8 mouse cellular contexts compared by ENCODE assay signal in genomic region chr3:41742278-41742934, GRCm38 (mm10). TPM values are rescaled to one million over a fixed set of nuclear protein-coding genes. Genes with fewer than 3 reads are reported as not detected.
DNase-seq lines count a peak whose midpoint lies in the region; ATAC-seq and TF ChIP-seq lines count a peak whose summit lies in the region.

Gene Sclt1, minus strand, starts transcription at chr3:41742514.
Gene D3Ertd751e, plus strand, starts transcription at chr3:41742611.

- TF ChIP-seq CTCF in liver, embryonic 14.5 days (IDR thresholded peaks at IDR 0.05; ENCODE audit: low read depth), result peak; percentile 34; the same call in 1 of the 2 replicates
- TF ChIP-seq CTCF in stomach, postnatal 0 days (IDR thresholded peaks at IDR 0.05; ENCODE audit: low read depth), result peak; percentile 11; the same call in 1 of the 2 replicates

- H3K9ac ChIP-seq in heart, embryonic 15.5 days, result peak within 1 kb of the TSS; percentile 91
- peak within 1 kb of the TSS; percentile 88 for H3K9ac ChIP-seq in liver, embryonic 14.5 days (replicated peaks)
- H3K9ac ChIP-seq in neural tube, embryonic 11.5 days (ENCODE audit: low read length), result peak within 1 kb of the TSS; percentile 92
- peak within 1 kb of the TSS; percentile 82 for H3K9ac ChIP-seq in stomach, postnatal 0 days (ENCODE audit: low read length)

- peak within 1 kb of the TSS; percentile 68 for H3K4me2 ChIP-seq in heart, embryonic 15.5 days
- H3K4me2 ChIP-seq in liver, embryonic 14.5 days (ENCODE audit: low read depth), result peak within 1 kb of the TSS; percentile 65
- H3K4me2 ChIP-seq in neural tube, embryonic 11.5 days (ENCODE audit: low read depth), result peak within 1 kb of the TSS; percentile 71
- H3K4me2 ChIP-seq in stomach, postnatal 0 days (replicated peaks; ENCODE audit: low read depth), result peak within 1 kb of the TSS; percentile 75

- ATAC-seq in heart, embryonic 15.5 days (replicated peaks; ENCODE audit: insufficient number of reproducible peaks, insufficient read depth, low FRiP score, low read depth), result peak; percentile 100
- peak; percentile 99 for ATAC-seq in liver, embryonic 14.5 days (ENCODE audit: insufficient read depth)
- ATAC-seq in neural tube, embryonic 11.5 days (ENCODE audit: insufficient read depth, low FRiP score, low TSS enrichment), result peak; percentile 99
- ATAC-seq in stomach, postnatal 0 days (ENCODE audit: low FRiP score, low TSS enrichment), result peak; percentile 100

- H3K36me3 ChIP-seq in forebrain, embryonic 10.5 days (replicated peaks), result peaks cover 9% of the 10 kb centered on the region
- H3K36me3 ChIP-seq in heart, embryonic 15.5 days, result no peaks in the 10 kb centered on the region
- no peaks in the 10 kb centered on the region for H3K36me3 ChIP-seq in liver, embryonic 14.5 days (replicated peaks; ENCODE audit: control insufficient read depth, insufficient read depth, low read depth)
- H3K36me3 ChIP-seq in neural tube, embryonic 11.5 days (ENCODE audit: control insufficient read depth, insufficient read depth, low read length), result no peaks in the 10 kb centered on the region
- no peaks in the 10 kb centered on the region for H3K36me3 ChIP-seq in stomach, postnatal 0 days (ENCODE audit: control insufficient read depth, insufficient read depth, low read length)

- H3K27ac ChIP-seq in forebrain, embryonic 10.5 days, result peak within 1 kb of the TSS; percentile 97
- H3K27ac ChIP-seq in heart, embryonic 15.5 days, result peak within 1 kb of the TSS; percentile 96
- peak within 1 kb of the TSS; percentile 73 for H3K27ac ChIP-seq in liver, embryonic 14.5 days
- H3K27ac ChIP-seq in neural tube, embryonic 11.5 days (ENCODE audit: low read depth, low read length), result peak within 1 kb of the TSS; percentile 95
- peak within 1 kb of the TSS; percentile 89 for H3K27ac ChIP-seq in stomach, postnatal 0 days (replicated peaks)

- H3K4me3 ChIP-seq in forebrain, embryonic 10.5 days, result peak within 1 kb of the TSS; percentile 72
- peak within 1 kb of the TSS; percentile 89 for H3K4me3 ChIP-seq in heart, embryonic 15.5 days
- H3K4me3 ChIP-seq in liver, embryonic 14.5 days (ENCODE audit: insufficient read depth in 1 of 2, low read depth in 2 of 2, low read length in 2 of 2), result peak within 1 kb of the TSS; percentile 80 to 85
- H3K4me3 ChIP-seq in neural tube, embryonic 11.5 days (ENCODE audit: low read depth, low read length), result peak within 1 kb of the TSS; percentile 70
- H3K4me3 ChIP-seq in stomach, postnatal 0 days (ENCODE audit: low read depth, low read length), result peak within 1 kb of the TSS; percentile 85

- no peaks in the 10 kb centered on the region for H3K27me3 ChIP-seq in forebrain, embryonic 10.5 days (ENCODE audit: poor library complexity, severe bottlenecking)
- H3K27me3 ChIP-seq in heart, embryonic 15.5 days, result no peaks in the 10 kb centered on the region
- no peaks in the 10 kb centered on the region for H3K27me3 ChIP-seq in liver, embryonic 14.5 days (ENCODE audit: control insufficient read depth, insufficient read depth, low read length)
- H3K27me3 ChIP-seq in neural tube, embryonic 11.5 days (ENCODE audit: control insufficient read depth, insufficient read depth, low read length), result no peaks in the 10 kb centered on the region
- H3K27me3 ChIP-seq in stomach, postnatal 0 days (ENCODE audit: control insufficient read depth, insufficient read depth, low read length), result no peaks in the 10 kb centered on the region

- H3K4me1 ChIP-seq in forebrain, embryonic 10.5 days, result peaks cover 22% of the 10 kb centered on the region
- H3K4me1 ChIP-seq in heart, embryonic 15.5 days (replicated peaks), result peaks cover 14% of the 10 kb centered on the region
- peaks cover 4 to 9% of the 10 kb centered on the region in 2 experiments; a peak in 3 of 4 replicates for H3K4me1 ChIP-seq in liver, embryonic 14.5 days (replicated peaks; ENCODE audit: control insufficient read depth in 2 of 2, insufficient read depth in 2 of 2, low read length in 1 of 2)
- H3K4me1 ChIP-seq in neural tube, embryonic 11.5 days (ENCODE audit: control insufficient read depth, insufficient read depth, low read length), result peaks cover 8% of the 10 kb centered on the region; the same call in 1 of the 2 replicates
- no peaks in the 10 kb centered on the region for H3K4me1 ChIP-seq in stomach, postnatal 0 days (replicated peaks; ENCODE audit: control insufficient read depth, insufficient read depth)

- no peak for TF ChIP-seq EP300 in liver, embryonic 14.5 days (IDR thresholded peaks at IDR 0.05; ENCODE audit: low read depth)
- no peak for TF ChIP-seq EP300 in stomach, postnatal 0 days (optimal IDR thresholded peaks at IDR 0.05)

- under 1% methylated on average over 66 of the region's 66 CpGs for WGBS in forebrain, embryonic 10.5 days
- WGBS in heart, embryonic 15.5 days, result under 1% methylated on average over 66 of the region's 66 CpGs
- WGBS in liver, embryonic 14.5 days (ENCODE audit: insufficient replicate concordance), result under 1% methylated on average over 66 of the region's 66 CpGs
- under 1% methylated on average over 66 of the region's 66 CpGs for WGBS in neural tube, embryonic 11.5 days
- WGBS in stomach, postnatal 0 days, result under 1% methylated on average over 65 of the region's 66 CpGs

- H3K9me3 ChIP-seq in forebrain, embryonic 10.5 days, result no peaks in the 10 kb centered on the region
- no peaks in the 10 kb centered on the region for H3K9me3 ChIP-seq in heart, embryonic 15.5 days (replicated peaks)
- H3K9me3 ChIP-seq in liver, embryonic 14.5 days (ENCODE audit: control insufficient read depth, low read length), result no peaks in the 10 kb centered on the region
- no peaks in the 10 kb centered on the region for H3K9me3 ChIP-seq in neural tube, embryonic 11.5 days (ENCODE audit: control insufficient read depth, low read length)
- no peaks in the 10 kb centered on the region for H3K9me3 ChIP-seq in stomach, postnatal 0 days (ENCODE audit: control insufficient read depth, low read length)

- DNase-seq in CD8-positive naive resting alpha-beta T cell, adult 2 months (ENCODE audit: low read depth in 2 of 2, low spot score in 2 of 2), result peak; percentile 93
- DNase-seq in c-Kit-positive CD71-negative TER-119-negative erythroid progenitor cells, embryonic 14.5 days (ENCODE audit: low read depth), result peak; percentile 91
- DNase-seq in forebrain, embryonic 10.5 days (ENCODE audit: extremely low spot score, low spot score), result peak; percentile 96
- peak; percentile 97 to 98 for DNase-seq in kidney, postnatal 25 days
- peak; percentile 89 to 92 (median 91) for DNase-seq in liver, embryonic 14.5 days (ENCODE audit: low read depth in 3 of 3, low spot score in 3 of 3)
- peak; percentile 98 for DNase-seq in neural tube, embryonic 11.5 days (ENCODE audit: low spot score)
- DNase-seq in stomach, postnatal 0 days (ENCODE audit: low spot score), result peak; percentile 97

RNA-seq across cellular contexts. Expression of gene Sclt1, which starts in this region (rescaled TPM):
- 21.7 and 23.3 TPM in 2 replicates for polyA plus RNA-seq in forebrain, embryonic 10.5 days (2016; fragmentation: Nextera tagmentation; extraction: Ambion mirVana)
- polyA plus RNA-seq in heart, embryonic 15.5 days (2015; fragmentation: Nextera tagmentation; extraction: Ambion mirVana), result 10.0 and 10.2 TPM in 2 replicates
- polyA plus RNA-seq in liver, embryonic 14.5 days (2012; rRNA removed), result 1.2 and 3.0 TPM in 2 replicates
- 5.9 and 6.0 TPM in 2 replicates for polyA plus RNA-seq in liver, embryonic 14.5 days (2014; fragmentation: Nextera tagmentation; extraction: Ambion mirVana)
- 20.8 and 23.6 TPM in 2 replicates for polyA plus RNA-seq in neural tube, embryonic 11.5 days (2014; fragmentation: Nextera tagmentation; extraction: Ambion mirVana)
- 8.4 and 8.6 TPM in 2 replicates for polyA plus RNA-seq in stomach, postnatal 0 days (2015; fragmentation: Nextera tagmentation; extraction: Ambion mirVana)

RNA-seq across cellular contexts. Expression of gene D3Ertd751e, which starts in this region (rescaled TPM):
- polyA plus RNA-seq in forebrain, embryonic 10.5 days (2016; fragmentation: Nextera tagmentation; extraction: Ambion mirVana), result 21.0 and 21.6 TPM in 2 replicates
- polyA plus RNA-seq in heart, embryonic 15.5 days (2015; fragmentation: Nextera tagmentation; extraction: Ambion mirVana), result 12.8 and 13.7 TPM in 2 replicates
- polyA plus RNA-seq in liver, embryonic 14.5 days (2012; rRNA removed), result 1.1 and 2.4 TPM in 2 replicates
- polyA plus RNA-seq in liver, embryonic 14.5 days (2014; fragmentation: Nextera tagmentation; extraction: Ambion mirVana), result 4.6 and 5.5 TPM in 2 replicates
- polyA plus RNA-seq in neural tube, embryonic 11.5 days (2014; fragmentation: Nextera tagmentation; extraction: Ambion mirVana), result 17.1 and 19.9 TPM in 2 replicates
- 7.4 and 8.3 TPM in 2 replicates for polyA plus RNA-seq in stomach, postnatal 0 days (2015; fragmentation: Nextera tagmentation; extraction: Ambion mirVana)

Comparison
In these comparisons a context has a peak if more than half of its experiments do, and no peak if none do; other contexts are left out.
1. Peak in every context shown above with its lines: DNase-seq, ATAC-seq, H3K4me3 ChIP-seq and H3K27ac ChIP-seq.